Mouse (Mus musculus) small intestine, adult 2 months (tissue): ENCODE results near the gene Sele. TPM values are rescaled to one million over a fixed set of nuclear protein-coding genes. Genes with fewer than 3 reads are reported as not detected.

Source experiments
- H3K27ac ChIP-seq: fragments of 200-500 bp; 2 replicates; pipeline ENCODE4 v1.5.1; 2012; ENCODE audit warnings: low read depth, low read length, control low read depth, inconsistent platforms; ENCODE audit not compliant: insufficient read depth
- H3K27me3 ChIP-seq: fragments of 200-500 bp; 2 replicates; pipeline ENCODE4 v1.6.1; 2012; ENCODE audit warnings: mild to moderate bottlenecking, moderate library complexity, low read length, inconsistent platforms; ENCODE audit not compliant: control insufficient read depth, insufficient read depth
- H3K36me3 ChIP-seq: fragments of 200-500 bp; 2 replicates; pipeline ENCODE4 v1.6.1; 2012; ENCODE audit warnings: mild to moderate bottlenecking, low read length, control low read depth, inconsistent platforms; ENCODE audit not compliant: control insufficient read depth, insufficient read depth
- H3K4me1 ChIP-seq: fragments of 200-500 bp; 2 replicates; pipeline ENCODE4 v1.6.1; 2012; ENCODE audit warnings: low read length, inconsistent platforms, mixed read lengths; ENCODE audit not compliant: control insufficient read depth, insufficient read depth, insufficient read length
- H3K4me3 ChIP-seq: fragments of 200-500 bp; 2 replicates; pipeline ENCODE4 v1.5.1; 2012; ENCODE audit warnings: low read depth, mild to moderate bottlenecking, control low read depth, inconsistent platforms, low read length, moderate library complexity
- CTCF ChIP-seq: fragments of 200-500 bp; IDR thresholded peaks from 2 replicates; pipeline ENCODE4 v1.5.1; 2012; ENCODE audit warnings: low read depth, mild to moderate bottlenecking, control low read depth, inconsistent platforms, low read length, moderate library complexity, mixed read lengths; ENCODE audit not compliant: insufficient replicate concordance, insufficient read length; ENCODE audit errors: extremely low read depth
- POLR2A ChIP-seq: fragments of 200-500 bp; IDR thresholded peaks from 2 replicates; pipeline ENCODE4 v1.6.1; 2012; ENCODE audit warnings: low read depth, mild to moderate bottlenecking, control low read depth, inconsistent platforms, low read length, moderate library complexity
- WGBS: fragments of 180-500 bp; shearing (Covaris S2); methylation state at CpG from one replicate; pipeline ENCODE4 v1.1.7; 2018; 5-methylcytosine and 5-hydroxymethylcytosine counted together
- polyA plus RNA-seq: library from polyadenylated mRNA; depleted of rRNA; stranded (reverse); fragments of >200 nt; gene quantifications from 2 replicates; pipeline ENCODE4 v1.2.3, GENCODE M21; 2012

Sele gene
- polyA plus RNA-seq, 1 experiment = not detected

DNA sequence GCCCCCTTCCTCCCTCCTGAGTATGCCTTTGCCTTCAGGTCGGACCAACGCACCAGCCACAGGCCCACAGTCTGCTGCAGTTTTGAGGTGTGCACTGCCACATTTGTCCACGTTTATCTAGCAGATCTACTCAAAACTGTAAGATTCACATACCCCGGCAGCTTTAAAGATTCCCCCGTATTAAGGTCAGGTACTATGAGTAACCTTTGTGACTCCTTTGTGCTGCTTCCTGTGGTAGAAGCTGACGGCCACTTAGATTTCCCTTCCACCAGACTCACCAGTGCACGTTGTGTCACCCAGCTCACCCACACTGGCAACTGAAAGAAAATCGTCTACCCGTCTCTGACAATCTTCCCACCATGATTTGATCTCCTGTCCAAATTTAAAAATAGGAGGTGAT, 25.1 kb downstream of the Sele start:
- WGBS = 84% methylated on average over 9 of the region's 9 CpGs
- H3K4me3 ChIP-seq = no peak overlapping the region
- H3K27ac ChIP-seq = no peak overlapping the region
- no peaks in the 10 kb centered on the region for H3K27me3 ChIP-seq
- no peaks in the 10 kb centered on the region for H3K4me1 ChIP-seq
- TF ChIP-seq POLR2A (no peak), CTCF (no peak)
- H3K36me3 ChIP-seq = no peaks in the 10 kb centered on the region

GRCm38 (mm10) chr1:164073803-164074202, 25.8 kb downstream of the Sele start:
- TF ChIP-seq CTCF = no peak
- no peak for TF ChIP-seq POLR2A
- Histone ChIP-seq H3K27ac (no peak overlapping the region), H3K36me3 (no peaks in the 10 kb centered on the region), H3K27me3 (no peaks in the 10 kb centered on the region), H3K4me3 (no peak overlapping the region), H3K4me1 (no peaks in the 10 kb centered on the region)
- WGBS = 68% methylated on average over 7 of the region's 7 CpGs

DNA sequence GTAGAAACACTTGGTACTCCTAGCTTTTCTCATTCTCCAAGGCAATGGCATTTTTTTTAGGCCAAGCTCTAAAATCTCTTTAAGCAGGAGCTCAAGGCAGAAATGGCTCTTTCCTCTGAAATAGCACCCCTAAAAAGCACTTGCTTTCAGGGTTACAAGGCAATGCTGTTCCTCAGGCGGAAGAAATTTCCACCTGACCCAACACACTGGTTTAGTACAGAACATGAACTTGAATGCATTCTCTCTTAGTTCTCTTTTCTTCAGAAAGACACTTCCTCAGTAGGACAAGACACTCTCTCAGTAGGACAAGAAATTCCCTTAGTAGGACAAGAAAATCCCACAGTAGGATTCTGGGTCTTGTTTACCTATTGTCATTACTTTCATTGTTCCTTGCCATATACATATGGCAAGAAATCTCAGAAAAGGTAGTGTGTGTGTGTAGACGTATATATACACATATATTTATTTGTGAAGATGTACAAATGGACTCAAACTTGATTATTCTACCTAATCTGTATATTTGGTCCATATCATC, 26.6 kb downstream of the Sele start:
- Histone ChIP-seq H3K27me3 (no peaks in the 10 kb centered on the region), H3K36me3 (no peaks in the 10 kb centered on the region), H3K4me1 (no peaks in the 10 kb centered on the region), H3K27ac (no peak overlapping the region), H3K4me3 (no peak overlapping the region)
- 84% methylated on average over 2 of the region's 2 CpGs for WGBS
- TF ChIP-seq POLR2A = no peak
- TF ChIP-seq CTCF = no peak

- Histone ChIP-seq H3K36me3 (no peaks in the 10 kb centered on the region), H3K4me3 (no peak overlapping the region), H3K27ac (no peak overlapping the region), H3K27me3 (no peaks in the 10 kb centered on the region), H3K4me1 (no peaks in the 10 kb centered on the region)
- 88% methylated on average over 1 of the region's 1 CpGs for WGBS
- no peak for TF ChIP-seq CTCF
- TF ChIP-seq POLR2A = no peak
Measured at GRCm38 (mm10) chr1:164075416-164075815, 27.4 kb downstream of the Sele start.

- no peaks in the 10 kb centered on the region for H3K4me1 ChIP-seq
- no peaks in the 10 kb centered on the region for H3K27me3 ChIP-seq
- 58% methylated on average over 1 of the region's 1 CpGs for WGBS
- H3K36me3 ChIP-seq = no peaks in the 10 kb centered on the region
- no peak overlapping the region for H3K4me3 ChIP-seq
- no peak overlapping the region; the same call in 1 of the 2 replicates for H3K27ac ChIP-seq
- TF ChIP-seq POLR2A (no peak), CTCF (no peak)
Measured at GRCm38 (mm10) chr1:164076441-164076840, 28.4 kb downstream of the Sele start.

GRCm38 (mm10) chr1:164077031-164077430, 29.0 kb downstream of the Sele start:
- no peaks in the 10 kb centered on the region for H3K36me3 ChIP-seq
- 84% methylated on average over 3 of the region's 3 CpGs for WGBS
- H3K27ac ChIP-seq = no peak overlapping the region; the same call in 1 of the 2 replicates
- TF ChIP-seq CTCF (no peak), POLR2A (no peak)
- H3K4me1 ChIP-seq = no peaks in the 10 kb centered on the region
- H3K27me3 ChIP-seq = no peaks in the 10 kb centered on the region
- H3K4me3 ChIP-seq = no peak overlapping the region

- TF ChIP-seq CTCF = no peak
- no peak for TF ChIP-seq POLR2A
- WGBS = 77% methylated on average over 4 of the region's 4 CpGs
- no peak overlapping the region for H3K4me3 ChIP-seq
- no peaks in the 10 kb centered on the region for H3K4me1 ChIP-seq
- no peak overlapping the region for H3K27ac ChIP-seq
- no peaks in the 10 kb centered on the region for H3K27me3 ChIP-seq
- H3K36me3 ChIP-seq = no peaks in the 10 kb centered on the region
Measured at GRCm38 (mm10) chr1:164078323-164078741, 30.3 kb downstream of the Sele start.

DNA sequence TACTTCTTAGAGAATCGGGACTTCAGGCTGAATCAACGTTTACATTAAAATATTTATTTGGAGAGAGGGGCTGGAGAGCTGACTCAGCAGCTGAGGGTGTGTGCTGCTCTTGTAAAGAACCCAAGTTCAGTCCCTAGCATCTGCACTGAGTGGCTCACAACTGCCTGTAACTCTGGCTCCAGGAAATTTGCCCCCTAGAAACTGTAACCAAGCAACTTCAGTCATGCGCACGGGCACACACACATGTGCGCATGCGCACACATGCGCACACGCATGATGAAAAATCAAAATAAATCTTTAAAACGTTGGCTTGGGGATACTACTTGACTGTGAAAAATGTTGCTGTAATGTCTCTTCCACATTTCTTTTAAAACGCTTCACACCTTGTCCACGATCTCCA, 31.1 kb downstream of the Sele start:
- TF ChIP-seq POLR2A (no peak), CTCF (no peak)
- Histone ChIP-seq H3K4me1 (no peaks in the 10 kb centered on the region), H3K36me3 (no peaks in the 10 kb centered on the region), H3K4me3 (no peak overlapping the region), H3K27ac (no peak overlapping the region; the same call in 1 of the 2 replicates), H3K27me3 (no peaks in the 10 kb centered on the region)
- 78% methylated on average over 11 of the region's 11 CpGs for WGBS
